Mouse (Mus musculus): Measurements from ENCODE around the gene Clcn2.

DNA sequence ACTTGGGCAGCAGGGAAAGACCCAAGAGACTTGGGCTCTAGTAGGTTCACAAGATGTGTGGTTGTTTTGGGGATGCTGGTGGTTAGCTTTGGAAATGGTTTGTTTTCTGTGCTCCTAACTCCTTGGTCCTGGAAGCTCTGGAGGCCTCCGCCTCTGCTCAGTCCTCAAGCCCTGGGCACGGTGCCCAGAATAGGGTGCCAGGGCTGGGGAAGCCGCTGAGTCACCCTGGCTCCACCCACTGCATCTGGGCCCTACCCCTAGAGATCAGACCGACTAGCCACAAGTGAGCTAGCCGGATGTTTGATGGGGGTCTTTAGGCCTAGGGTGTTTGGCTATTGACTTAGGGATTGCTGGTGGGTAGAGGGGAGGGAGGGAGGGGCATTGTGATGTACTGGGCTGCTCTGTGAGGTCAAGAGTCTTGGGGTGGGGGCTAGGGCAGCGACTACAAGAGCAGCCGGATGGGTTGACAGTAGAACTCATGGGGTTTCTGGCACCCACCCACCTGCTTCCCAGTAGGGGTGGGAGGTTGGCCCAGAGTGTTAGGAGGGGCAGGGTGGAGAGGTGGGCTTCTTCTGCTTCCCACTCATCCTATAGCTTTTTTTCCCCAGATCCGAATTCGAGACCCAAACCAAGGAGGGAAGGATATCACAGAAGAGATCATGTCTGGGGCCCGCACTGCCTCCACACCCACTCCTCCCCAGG, 39.4 kb downstream of the Clcn2 start:
- TF ChIP-seq USF1 (IDR thresholded peaks at IDR 0.05; ENCODE audit: low read depth): no peak
- no peak for TF ChIP-seq MAX (IDR thresholded peaks at IDR 0.05)
- no peak for TF ChIP-seq CTCF (IDR thresholded peaks at IDR 0.05; ENCODE audit: control insufficient read depth, insufficient read depth, insufficient read length)
- TF ChIP-seq MYOG (IDR thresholded peaks at IDR 0.05; ENCODE audit: control insufficient read depth, extremely low read depth, insufficient read length): no peak
- no peak for TF ChIP-seq FOSL1 (IDR thresholded peaks at IDR 0.05; ENCODE audit: insufficient read depth, low read length, poor library complexity, severe bottlenecking)
- no peak for TF ChIP-seq MYOD1 (IDR thresholded peaks at IDR 0.05; ENCODE audit: control insufficient read depth, insufficient read length, low read depth)
- TF ChIP-seq CEBPB (IDR thresholded peaks at IDR 0.05; ENCODE audit: low read depth): no peak
